Mouse (Mus musculus) bone marrow macrophage, adult 2 months (primary cell): ENCODE results near the gene Map7d1. TPM values are rescaled to one million over a fixed set of nuclear protein-coding genes. Genes with fewer than 3 reads are reported as not detected.

Experiments used
- H3K27ac ChIP-seq: 2 replicates; pipeline ENCODE4 v1.5.1; 2012; ENCODE audit warnings: low read depth, low read length; ENCODE audit not compliant: insufficient read depth
- H3K4me1 ChIP-seq: 2 replicates; pipeline ENCODE4 v1.6.1; 2012; ENCODE audit warnings: low read length; ENCODE audit not compliant: control insufficient read depth, insufficient read depth
- H3K4me3 ChIP-seq: 2 replicates; pipeline ENCODE4 v1.5.1; 2012; ENCODE audit warnings: mild to moderate bottlenecking, low read length, moderate library complexity; ENCODE audit not compliant: insufficient read depth
- CTCF ChIP-seq: IDR thresholded peaks from 2 replicates; pipeline ENCODE4 v1.5.1; 2012; ENCODE audit warnings: low read depth, mild to moderate bottlenecking, low read length, moderate library complexity
- POLR2A ChIP-seq: IDR thresholded peaks from 2 replicates; pipeline ENCODE4 v1.6.1; 2012; ENCODE audit warnings: mild to moderate bottlenecking, low read depth, low read length, borderline replicate concordance
- polyA plus RNA-seq: library from polyadenylated mRNA; stranded (reverse); fragments of >200 nt; gene quantifications from 2 replicates; pipeline ENCODE4 v1.2.4, GENCODE M21; 2012; ENCODE audit not compliant: missing spikeins, insufficient read depth, insufficient read length

Gene Map7d1
- polyA plus RNA-seq, 1 experiment = 131 TPM

- Histone ChIP-seq H3K4me3 (no peak overlapping the region), H3K4me1 (no peaks in the 10 kb centered on the region), H3K27ac (no peak overlapping the region)
- TF ChIP-seq CTCF (no peak), POLR2A (no peak)
Observed at GRCm38 (mm10) chr4:126275081-126275480, 18.9 kb upstream of the Map7d1 start.

- no peaks in the 10 kb centered on the region for H3K4me1 ChIP-seq
- no peak overlapping the region for H3K4me3 ChIP-seq
- TF ChIP-seq POLR2A = no peak
- no peak for TF ChIP-seq CTCF
- H3K27ac ChIP-seq = no peak overlapping the region
Observed at GRCm38 (mm10) chr4:126273753-126274152, 17.6 kb upstream of the Map7d1 start.

GRCm38 (mm10) chr4:126269292-126269691, 13.1 kb upstream of the Map7d1 start:
- Histone ChIP-seq H3K4me3 (no peak overlapping the region), H3K27ac (no peak overlapping the region), H3K4me1 (no peaks in the 10 kb centered on the region)
- TF ChIP-seq CTCF (no peak), POLR2A (no peak)

- peak within 1 kb of the TSS; percentile 96 for H3K27ac ChIP-seq
- H3K4me3 ChIP-seq = peak within 1 kb of the TSS; percentile 88
- peaks cover 33% of the 10 kb centered on the region for H3K4me1 ChIP-seq
- no peak for TF ChIP-seq POLR2A
- TF ChIP-seq CTCF = peak; percentile 79
Observed at GRCm38 (mm10) chr4:126262119-126262807, 6.1 kb upstream of the Map7d1 start, which contains the start of gene Trappc3. Gene Trappc3, plus strand, starts transcription at chr4:126262325.

GRCm38 (mm10) chr4:126261675-126262074, 5.5 kb upstream of the Map7d1 start:
- no peak for TF ChIP-seq POLR2A
- TF ChIP-seq CTCF = no peak
- peak overlapping the region; percentile 96 for H3K27ac ChIP-seq
- no peak overlapping the region for H3K4me3 ChIP-seq
- peaks cover 34% of the 10 kb centered on the region for H3K4me1 ChIP-seq

GRCm38 (mm10) chr4:126261266-126261665, 5.1 kb upstream of the Map7d1 start:
- Histone ChIP-seq H3K4me1 (peaks cover 34% of the 10 kb centered on the region), H3K4me3 (0 out of 2 replicates have a peak overlapping the region, but pooled peaks have one; percentile 12), H3K27ac (peak overlapping the region; percentile 96)
- TF ChIP-seq POLR2A = no peak
- no peak for TF ChIP-seq CTCF

GRCm38 (mm10) chr4:126260520-126261201, 4.5 kb upstream of the Map7d1 start:
- Histone ChIP-seq H3K4me1 (peaks cover 34% of the 10 kb centered on the region), H3K4me3 (peak overlapping the region; percentile 19), H3K27ac (peak overlapping the region; percentile 96)
- no peak for TF ChIP-seq POLR2A
- no peak for TF ChIP-seq CTCF

- no peak for TF ChIP-seq POLR2A
- TF ChIP-seq CTCF = no peak
- Histone ChIP-seq H3K27ac (peak overlapping the region; percentile 96), H3K4me3 (peak overlapping the region; percentile 41), H3K4me1 (peaks cover 34% of the 10 kb centered on the region)
Observed at GRCm38 (mm10) chr4:126259523-126260160, 3.5 kb upstream of the Map7d1 start.

GRCm38 (mm10) chr4:126259063-126259462, 2.9 kb upstream of the Map7d1 start:
- Histone ChIP-seq H3K4me1 (peaks cover 40% of the 10 kb centered on the region), H3K27ac (peak overlapping the region; percentile 96), H3K4me3 (peak overlapping the region; percentile 7)
- TF ChIP-seq POLR2A (no peak), CTCF (no peak)
